Mouse (Mus musculus): ENCODE measurements around the gene Trpv4. TPM values are rescaled to one million over a fixed set of nuclear protein-coding genes. Genes with fewer than 3 reads are reported as not detected.

The Trpv4 gene
- polyA plus RNA-seq, 1 experiment from 2014 or later = 1.1 TPM

GRCm38 (mm10) chr5:114686726-114687210 lies 28.5 kb upstream of the Trpv4 start:
- DNase-seq (ENCODE audit: low spot score) = no peak
- Histone ChIP-seq H3K4me3 (no peak overlapping the region), H3K27me3 (ENCODE audit: insufficient read depth, poor library complexity, severe bottlenecking) (peaks cover 15% of the 10 kb centered on the region; the same call in 1 of the 2 replicates), H3K27ac (no peak overlapping the region), H3K36me3 (no peaks in the 10 kb centered on the region), H3K9me3 (no peaks in the 10 kb centered on the region), H3K4me1 (peaks cover 39% of the 10 kb centered on the region)
- WGBS = 59% methylated on average over 7 of the region's 7 CpGs

- Histone ChIP-seq H3K27ac (no peak overlapping the region), H3K27me3 (ENCODE audit: insufficient read depth, poor library complexity, severe bottlenecking) (peaks cover 15% of the 10 kb centered on the region; the same call in 1 of the 2 replicates), H3K4me3 (no peak overlapping the region), H3K36me3 (no peaks in the 10 kb centered on the region), H3K4me1 (peaks cover 41% of the 10 kb centered on the region), H3K9me3 (no peaks in the 10 kb centered on the region)
- DNase-seq (ENCODE audit: low spot score) = no peak
- WGBS = 87% methylated on average over 5 of the region's 5 CpGs
Observed at GRCm38 (mm10) chr5:114685986-114686385, 27.8 kb upstream of the Trpv4 start.

- 68% methylated on average over 8 of the region's 8 CpGs for WGBS
- Histone ChIP-seq H3K36me3 (peaks cover 7% of the 10 kb centered on the region; the same call in 1 of the 2 replicates), H3K4me3 (no peak overlapping the region), H3K27ac (no peak overlapping the region; the same call in 1 of the 2 replicates), H3K9me3 (no peaks in the 10 kb centered on the region), H3K27me3 (ENCODE audit: insufficient read depth, poor library complexity, severe bottlenecking) (peaks cover 9% of the 10 kb centered on the region; the same call in 1 of the 2 replicates), H3K4me1 (peaks cover 35% of the 10 kb centered on the region)
- no peak for DNase-seq (ENCODE audit: low spot score)
Observed at GRCm38 (mm10) chr5:114681717-114682116, 23.5 kb upstream of the Trpv4 start.

- Histone ChIP-seq H3K36me3 (peaks cover 13% of the 10 kb centered on the region; the same call in 1 of the 2 replicates), H3K27ac (peak overlapping the region; percentile 42), H3K27me3 (ENCODE audit: insufficient read depth, poor library complexity, severe bottlenecking) (peaks cover 9% of the 10 kb centered on the region; the same call in 1 of the 2 replicates), H3K9me3 (no peaks in the 10 kb centered on the region), H3K4me1 (peaks cover 35% of the 10 kb centered on the region), H3K4me3 (no peak overlapping the region)
- no peak for DNase-seq (ENCODE audit: low spot score)
- WGBS = 65% methylated on average over 19 of the region's 19 CpGs
Observed at GRCm38 (mm10) chr5:114680676-114681285, 22.6 kb upstream of the Trpv4 start.

- Histone ChIP-seq H3K4me3 (no peak overlapping the region), H3K36me3 (peaks cover 16% of the 10 kb centered on the region; the same call in 1 of the 2 replicates), H3K4me1 (peaks cover 35% of the 10 kb centered on the region), H3K27me3 (ENCODE audit: insufficient read depth, poor library complexity, severe bottlenecking) (peaks cover 9% of the 10 kb centered on the region; the same call in 1 of the 2 replicates), H3K27ac (peak overlapping the region; percentile 42), H3K9me3 (no peaks in the 10 kb centered on the region)
- 72% methylated on average over 17 of the region's 17 CpGs for WGBS
- DNase-seq (ENCODE audit: low spot score) = no peak
Observed at GRCm38 (mm10) chr5:114679841-114680591, 21.8 kb upstream of the Trpv4 start.

GRCm38 (mm10) chr5:114674594-114674993 lies 16.4 kb upstream of the Trpv4 start:
- Histone ChIP-seq H3K9me3 (no peaks in the 10 kb centered on the region), H3K27ac (0 out of 2 replicates have a peak overlapping the region, but pooled peaks have one; percentile 45), H3K4me1 (peaks cover 8% of the 10 kb centered on the region), H3K36me3 (peaks cover 42% of the 10 kb centered on the region), H3K27me3 (ENCODE audit: insufficient read depth, poor library complexity, severe bottlenecking) (peaks cover 6% of the 10 kb centered on the region), H3K4me3 (no peak overlapping the region)
- DNase-seq (ENCODE audit: low spot score) = no peak
- WGBS = 79% methylated on average over 8 of the region's 8 CpGs

GRCm38 (mm10) chr5:114673114-114673513 lies 14.9 kb upstream of the Trpv4 start:
- 85% methylated on average over 13 of the region's 13 CpGs for WGBS
- H3K27ac ChIP-seq = no peak overlapping the region
- peaks cover 15% of the 10 kb centered on the region for H3K27me3 ChIP-seq (ENCODE audit: insufficient read depth, poor library complexity, severe bottlenecking)
- H3K36me3 ChIP-seq = peaks cover 42% of the 10 kb centered on the region
- H3K9me3 ChIP-seq = no peaks in the 10 kb centered on the region
- DNase-seq (ENCODE audit: low spot score) = no peak
- H3K4me1 ChIP-seq = peaks cover 4% of the 10 kb centered on the region; the same call in 1 of the 2 replicates
- H3K4me3 ChIP-seq = no peak overlapping the region

- no peak overlapping the region for H3K4me3 ChIP-seq
- peaks cover 11% of the 10 kb centered on the region for H3K4me1 ChIP-seq
- H3K9me3 ChIP-seq = no peaks in the 10 kb centered on the region
- no peak for DNase-seq (ENCODE audit: low spot score)
- H3K36me3 ChIP-seq = peaks cover 18% of the 10 kb centered on the region
- H3K27me3 ChIP-seq (ENCODE audit: insufficient read depth, poor library complexity, severe bottlenecking) = peaks cover 20% of the 10 kb centered on the region
- no peak overlapping the region for H3K27ac ChIP-seq
- 85% methylated on average over 5 of the region's 5 CpGs for WGBS
Observed at GRCm38 (mm10) chr5:114669014-114669413, 10.8 kb upstream of the Trpv4 start.

- peak overlapping the region; percentile 48 for H3K4me3 ChIP-seq
- H3K36me3 ChIP-seq = 0 out of 2 replicates have a peak, but pooled peaks cover 4% of the 10 kb centered on the region
- DNase-seq (ENCODE audit: low spot score) = peak; percentile 99
- 3% methylated on average over 36 of the region's 36 CpGs for WGBS
- no peaks in the 10 kb centered on the region for H3K9me3 ChIP-seq
- H3K4me1 ChIP-seq = peaks cover 7% of the 10 kb centered on the region; the same call in 1 of the 2 replicates
- peaks cover 19% of the 10 kb centered on the region; the same call in 1 of the 2 replicates for H3K27me3 ChIP-seq (ENCODE audit: insufficient read depth, poor library complexity, severe bottlenecking)
- H3K27ac ChIP-seq = 0 out of 2 replicates have a peak overlapping the region, but pooled peaks have one; percentile 17
Observed at GRCm38 (mm10) chr5:114667228-114667856, 9.1 kb upstream of the Trpv4 start.

- Histone ChIP-seq H3K27me3 (ENCODE audit: insufficient read depth, poor library complexity, severe bottlenecking) (peaks cover 19% of the 10 kb centered on the region; the same call in 1 of the 2 replicates), H3K4me3 (no peak overlapping the region), H3K9me3 (no peaks in the 10 kb centered on the region), H3K36me3 (0 out of 2 replicates have a peak, but pooled peaks cover 4% of the 10 kb centered on the region), H3K27ac (no peak overlapping the region), H3K4me1 (peaks cover 7% of the 10 kb centered on the region; the same call in 1 of the 2 replicates)
- no peak for DNase-seq (ENCODE audit: low spot score)
- WGBS = 65% methylated on average over 1 of the region's 1 CpGs
Observed at GRCm38 (mm10) chr5:114666659-114667058, 8.4 kb upstream of the Trpv4 start.

GRCm38 (mm10) chr5:114664750-114665149 lies 6.5 kb upstream of the Trpv4 start:
- no peak for DNase-seq (ENCODE audit: low spot score)
- H3K4me3 ChIP-seq = no peak overlapping the region
- H3K9me3 ChIP-seq = no peaks in the 10 kb centered on the region
- WGBS = 76% methylated on average over 7 of the region's 7 CpGs
- peaks cover 7% of the 10 kb centered on the region; the same call in 1 of the 2 replicates for H3K4me1 ChIP-seq
- peak overlapping the region; percentile 47; the same call in 1 of the 2 replicates for H3K27ac ChIP-seq
- H3K27me3 ChIP-seq (ENCODE audit: insufficient read depth, poor library complexity, severe bottlenecking) = peaks cover 30% of the 10 kb centered on the region
- H3K36me3 ChIP-seq = no peaks in the 10 kb centered on the region

GRCm38 (mm10) chr5:114664139-114664538 lies 5.9 kb upstream of the Trpv4 start:
- no peaks in the 10 kb centered on the region for H3K36me3 ChIP-seq
- 70% methylated on average over 4 of the region's 4 CpGs for WGBS
- H3K27ac ChIP-seq = no peak overlapping the region
- peaks cover 36% of the 10 kb centered on the region for H3K27me3 ChIP-seq (ENCODE audit: insufficient read depth, poor library complexity, severe bottlenecking)
- DNase-seq (ENCODE audit: low spot score) = no peak
- peaks cover 7% of the 10 kb centered on the region; the same call in 1 of the 2 replicates for H3K4me1 ChIP-seq
- H3K4me3 ChIP-seq = no peak overlapping the region
- H3K9me3 ChIP-seq = no peaks in the 10 kb centered on the region
